Mouse (Mus musculus) mature B cell (primary cell): ENCODE data around the gene C130074G19Rik.

Experiments used
- in situ Hi-C: fragments of 300-500 bp; cut with MboI; formaldehyde crosslinking; loops from 2 replicates; pipeline ENCODE4 v1.14.3; 2019

Gene C130074G19Rik

GRCm38 (mm10) chr1:184873910-184874309, 9.1 kb downstream of the C130074G19Rik start:
- in situ Hi-C loops = no loop called here

GRCm38 (mm10) chr1:184872069-184872819, 10.8 kb downstream of the C130074G19Rik start:
- in situ Hi-C loops = no loop called here

- in situ Hi-C loops = no loop called here
Observed at GRCm38 (mm10) chr1:184871506-184871905, 11.5 kb downstream of the C130074G19Rik start.

- in situ Hi-C loops = no loop called here
Observed at GRCm38 (mm10) chr1:184870646-184871385, 12.2 kb downstream of the C130074G19Rik start.

DNA sequence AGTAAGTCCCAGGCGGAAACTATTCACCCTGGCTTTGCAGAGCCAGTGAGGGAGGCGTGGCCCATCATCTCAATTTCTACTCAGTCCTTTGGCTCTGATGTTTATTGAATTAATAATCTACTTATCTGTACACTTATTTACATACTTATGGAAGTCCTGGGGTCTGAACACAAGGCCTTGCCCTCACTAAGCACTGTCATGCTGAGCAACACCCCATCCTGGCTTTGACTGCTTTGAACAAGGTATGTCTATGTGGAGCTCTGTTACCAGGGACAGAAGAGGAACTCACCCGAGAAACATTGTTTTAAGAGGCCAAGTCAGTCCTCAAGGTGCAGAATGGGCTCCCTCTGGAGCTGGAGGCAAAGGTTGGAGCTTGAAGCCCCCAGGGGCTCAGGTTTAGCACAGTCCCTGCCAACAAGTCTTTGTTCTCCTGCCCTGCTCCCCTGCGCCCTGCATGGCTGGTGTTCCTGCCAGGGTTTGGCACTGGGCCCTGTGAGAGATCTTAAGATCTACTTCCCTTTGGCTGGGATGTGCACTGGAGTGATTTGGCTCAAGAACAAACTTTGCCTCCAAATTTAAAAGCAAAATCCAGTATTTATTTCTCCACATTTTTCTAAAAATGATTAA, 13.0 kb downstream of the C130074G19Rik start:
- in situ Hi-C loops = no loop called here

GRCm38 (mm10) chr1:184867640-184868120, 15.3 kb downstream of the C130074G19Rik start:
- in situ Hi-C loops = no loop called here

DNA sequence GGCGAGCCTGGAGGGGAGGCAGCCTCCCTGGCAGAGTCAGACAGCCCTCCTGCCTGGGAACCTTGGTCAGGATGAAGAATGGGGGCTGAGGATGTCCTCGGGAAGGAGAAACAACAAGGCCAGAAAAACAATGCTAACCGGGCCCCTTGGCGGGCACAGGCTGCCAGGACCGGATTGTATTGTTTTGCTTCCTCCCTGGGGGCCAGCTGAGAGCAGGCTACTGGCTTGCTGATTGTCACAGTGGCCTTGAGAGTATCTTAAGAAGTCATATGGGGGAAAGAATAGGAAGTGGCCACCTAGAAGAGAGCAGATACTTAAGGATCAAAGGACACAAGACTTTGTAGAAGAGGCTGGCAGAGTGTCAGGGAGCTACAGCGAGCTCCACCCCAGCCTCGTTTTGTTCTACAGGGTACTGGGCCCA, 18.6 kb downstream of the C130074G19Rik start:
- in situ Hi-C loops = no loop called here

DNA sequence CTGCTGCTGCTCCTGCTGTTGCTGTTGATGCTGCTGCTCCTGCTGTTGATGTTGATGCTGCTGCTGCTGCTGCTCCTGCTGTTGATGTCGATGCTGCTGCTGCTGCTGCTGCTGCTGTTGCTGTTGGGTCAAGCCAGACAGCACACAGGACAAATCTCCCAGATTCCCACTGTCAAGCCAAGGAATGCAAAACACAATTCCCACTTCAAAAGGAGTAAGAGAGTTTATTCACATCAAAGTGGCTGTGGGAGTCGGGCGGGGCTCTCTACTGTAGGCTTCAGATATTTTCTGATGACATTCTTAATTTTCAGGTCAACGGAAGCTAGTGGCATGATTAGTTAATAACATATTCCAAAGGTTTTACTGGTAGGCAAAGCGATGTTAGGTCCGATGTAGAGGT, 20.4 kb downstream of the C130074G19Rik start:
- in situ Hi-C loops = no loop called here

DNA sequence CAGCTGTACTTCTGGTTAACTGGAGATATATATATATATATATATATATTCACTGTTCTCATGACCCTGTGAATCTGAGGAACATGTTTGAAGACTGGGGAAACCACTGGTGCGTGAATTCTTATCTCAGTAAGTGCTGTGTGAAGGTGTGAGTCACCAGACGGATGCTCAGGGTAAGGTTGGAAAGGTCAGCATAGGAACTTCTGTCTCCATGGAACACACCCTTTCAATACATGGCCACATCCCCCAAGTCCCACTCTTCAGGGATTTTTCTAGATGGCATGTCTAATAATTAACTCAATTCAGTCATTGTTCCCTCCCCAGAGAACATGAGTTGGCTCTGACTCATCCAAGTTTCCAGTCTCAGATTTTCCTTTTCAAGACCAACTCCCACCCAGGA, 21.5 kb downstream of the C130074G19Rik start:
- in situ Hi-C loops = no loop called here

DNA sequence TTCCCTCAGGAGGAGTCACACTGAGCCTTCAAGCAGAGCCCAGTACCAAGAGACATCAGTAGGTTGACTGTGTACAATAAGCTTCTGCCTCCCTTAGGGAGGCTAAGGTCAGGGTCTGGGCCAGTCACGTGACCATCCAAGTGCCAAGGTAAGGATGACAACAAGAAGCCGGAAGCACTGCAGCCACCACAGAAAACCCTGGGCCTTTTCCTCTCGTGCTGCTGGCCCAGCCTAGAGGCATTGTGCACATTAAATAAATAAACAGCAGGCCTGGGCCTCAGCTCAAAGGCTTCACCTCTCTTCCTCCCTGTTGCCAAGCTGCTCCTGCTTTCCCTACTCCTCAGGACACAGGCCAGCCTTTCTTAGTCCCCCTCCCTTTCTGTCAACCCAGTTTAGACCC, 22.7 kb downstream of the C130074G19Rik start:
- in situ Hi-C loops = no loop called here

- in situ Hi-C loops = no loop called here
Observed at GRCm38 (mm10) chr1:184858253-184858652, 24.8 kb downstream of the C130074G19Rik start.

GRCm38 (mm10) chr1:184857216-184857615, 25.8 kb downstream of the C130074G19Rik start:
- in situ Hi-C loops = no loop called here

GRCm38 (mm10) chr1:184853922-184854321, 29.1 kb downstream of the C130074G19Rik start:
- in situ Hi-C loops = no loop called here

GRCm38 (mm10) chr1:184853339-184853738, 29.7 kb downstream of the C130074G19Rik start:
- in situ Hi-C loops = no loop called here

DNA sequence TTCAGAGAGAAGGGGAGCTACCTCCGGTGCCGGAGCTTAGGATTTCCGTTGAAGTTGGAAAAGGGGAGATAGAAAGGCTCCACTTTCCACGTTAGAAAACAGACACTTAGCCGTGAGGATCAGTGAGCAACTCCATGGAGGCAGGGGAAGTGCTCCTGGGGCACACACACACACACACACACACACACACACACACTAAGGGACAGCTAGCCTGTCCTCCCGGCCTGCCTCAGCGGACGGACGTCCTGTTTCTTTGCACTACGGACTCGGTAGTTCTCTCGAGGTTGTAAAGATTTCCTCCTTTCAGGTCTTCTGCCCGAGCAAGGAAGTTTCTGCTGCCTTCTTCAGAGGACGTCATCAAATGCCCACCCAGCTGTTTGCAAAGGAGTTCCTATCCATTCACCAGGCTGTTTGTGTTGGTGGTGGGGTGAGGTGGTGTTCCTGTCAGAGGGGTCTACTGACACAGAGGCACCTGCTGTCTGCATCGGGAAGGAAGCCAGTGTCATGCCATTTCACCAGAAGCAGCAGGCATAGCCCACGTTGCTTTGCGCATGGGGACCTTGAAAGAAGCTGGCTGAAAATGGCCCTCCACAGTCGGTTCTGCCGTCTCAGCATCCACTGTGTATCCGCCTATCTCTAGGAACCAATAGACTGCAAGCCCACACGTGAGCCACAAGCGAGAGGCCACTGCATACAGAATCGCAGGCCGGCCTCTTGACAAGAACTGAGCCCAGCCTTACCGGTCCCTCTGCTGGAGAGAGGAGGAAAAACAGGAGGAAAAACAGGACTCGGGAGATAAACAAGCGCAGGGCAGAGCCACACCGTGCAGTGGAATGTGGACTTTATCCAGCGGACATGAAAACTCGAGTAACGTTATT, 31.0 kb downstream of the C130074G19Rik start:
- in situ Hi-C loops = no loop called here

GRCm38 (mm10) chr1:184851166-184851565, 31.9 kb downstream of the C130074G19Rik start:
- in situ Hi-C loops = no loop called here

- in situ Hi-C loops = loop anchor here (25.0 kb wide), 1 partner anchor 340 kb away; no protein-coding TSS in a partner anchor
Observed at GRCm38 (mm10) chr1:184846973-184847372, 36.0 kb downstream of the C130074G19Rik start.

- in situ Hi-C loops = loop anchor here (25.0 kb wide), 1 partner anchor 341 kb away; no protein-coding TSS in a partner anchor
Observed at GRCm38 (mm10) chr1:184846092-184846750, 36.8 kb downstream of the C130074G19Rik start, which contains the start of gene Marc2. Marc2 (minus strand) TSS chr1:184846451.

- in situ Hi-C loops = loop anchor here (25.0 kb wide), 1 partner anchor 342 kb away; no protein-coding TSS in a partner anchor
Observed at GRCm38 (mm10) chr1:184845111-184846071, 37.6 kb downstream of the C130074G19Rik start.
